Mouse (Mus musculus): ENCODE data around the gene Piwil4. TPM values are rescaled to one million over a fixed set of nuclear protein-coding genes. Genes with fewer than 3 reads are reported as not detected.

The Piwil4 gene
- polyA plus RNA-seq (2016; fragmentation: Nextera tagmentation; extraction: Ambion mirVana) = not detected in 2 replicates

DNA sequence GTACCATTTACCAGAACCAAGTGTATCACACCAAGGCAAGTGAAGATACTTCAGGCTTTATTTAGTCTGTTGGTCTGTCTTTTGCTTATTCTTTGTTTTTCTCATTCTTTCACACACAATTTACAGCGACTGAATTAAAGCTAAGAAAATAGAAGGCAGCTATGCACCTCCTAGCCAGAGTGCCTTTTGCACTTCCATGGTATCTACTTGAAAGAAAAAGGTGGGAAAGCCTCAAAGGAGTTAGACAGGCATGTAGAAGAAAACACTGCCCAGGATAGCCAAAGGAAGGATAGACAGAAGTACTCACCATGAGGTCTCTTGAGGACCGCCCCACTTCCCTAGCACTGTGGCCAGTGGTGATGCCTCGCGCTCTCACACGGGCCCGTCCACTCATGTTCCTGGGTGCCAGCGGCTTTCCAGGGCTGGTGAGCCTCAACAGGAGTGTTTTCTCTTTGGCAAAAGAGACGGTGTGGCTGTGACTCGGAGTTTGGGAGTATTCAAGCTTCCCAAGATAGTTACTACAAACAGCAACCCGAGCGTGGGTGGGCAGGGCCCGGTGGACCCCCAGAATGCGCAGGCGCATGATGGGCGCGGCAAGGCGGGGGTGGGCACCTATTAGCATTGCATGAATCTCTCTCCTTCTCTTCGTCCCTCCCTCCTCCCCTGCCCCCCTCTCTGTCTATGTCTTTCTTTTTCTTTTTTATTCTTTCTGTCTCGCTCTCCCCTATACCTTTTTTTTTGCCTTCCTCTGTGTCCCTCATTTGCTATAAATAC, at the start of gene Piwil4:
TSS of gene Piwil4 (minus strand) at position 583 of the 774 bp plus-strand sequence.
- DNase-seq (ENCODE audit: low spot score) = no peak
- no peaks in the 10 kb centered on the region for H3K36me3 ChIP-seq
- 86% methylated on average over 19 of the region's 19 CpGs for WGBS

DNA sequence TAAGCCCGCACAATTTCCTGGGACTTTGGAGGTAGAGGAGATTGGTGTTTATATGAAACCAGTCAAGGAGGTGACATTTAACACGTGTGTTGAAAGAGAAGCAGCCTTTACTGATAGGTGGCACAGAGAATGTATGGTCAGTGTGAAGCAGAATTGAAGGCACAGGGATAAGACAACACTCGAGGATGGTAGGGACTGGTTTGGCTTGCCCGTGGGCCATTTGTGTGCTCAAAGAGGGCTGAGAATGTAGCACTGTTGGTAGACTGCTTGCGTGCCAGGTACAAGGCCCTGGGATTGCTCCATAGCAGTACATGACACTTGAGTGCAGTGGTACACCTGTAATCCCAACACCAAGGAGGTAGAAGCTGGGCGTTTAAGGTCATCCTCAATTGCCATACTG, 46.8 kb upstream of the Piwil4 start:
- no peaks in the 10 kb centered on the region for H3K9me3 ChIP-seq (replicated peaks)
- no peak for DNase-seq (ENCODE audit: low spot score)
- peaks cover 6% of the 10 kb centered on the region; the same call in 1 of the 2 replicates for H3K4me1 ChIP-seq
- H3K27ac ChIP-seq = no peak overlapping the region
- H3K36me3 ChIP-seq = peaks cover 61% of the 10 kb centered on the region
- H3K4me3 ChIP-seq = no peak overlapping the region
- WGBS = 89% methylated on average over 6 of the region's 6 CpGs
- no peaks in the 10 kb centered on the region for H3K27me3 ChIP-seq (ENCODE audit: low read depth, poor library complexity, severe bottlenecking)

More for the DNA sequence above, at the start of gene Piwil4:
- H3K27ac ChIP-seq = no peak within 1 kb of the TSS
- no peaks in the 10 kb centered on the region for H3K27me3 ChIP-seq (ENCODE audit: low read depth, poor library complexity, severe bottlenecking)
- no peak within 1 kb of the TSS for H3K4me3 ChIP-seq
- H3K9me3 ChIP-seq (replicated peaks) = no peaks in the 10 kb centered on the region
- H3K4me1 ChIP-seq = no peaks in the 10 kb centered on the region

DNA sequence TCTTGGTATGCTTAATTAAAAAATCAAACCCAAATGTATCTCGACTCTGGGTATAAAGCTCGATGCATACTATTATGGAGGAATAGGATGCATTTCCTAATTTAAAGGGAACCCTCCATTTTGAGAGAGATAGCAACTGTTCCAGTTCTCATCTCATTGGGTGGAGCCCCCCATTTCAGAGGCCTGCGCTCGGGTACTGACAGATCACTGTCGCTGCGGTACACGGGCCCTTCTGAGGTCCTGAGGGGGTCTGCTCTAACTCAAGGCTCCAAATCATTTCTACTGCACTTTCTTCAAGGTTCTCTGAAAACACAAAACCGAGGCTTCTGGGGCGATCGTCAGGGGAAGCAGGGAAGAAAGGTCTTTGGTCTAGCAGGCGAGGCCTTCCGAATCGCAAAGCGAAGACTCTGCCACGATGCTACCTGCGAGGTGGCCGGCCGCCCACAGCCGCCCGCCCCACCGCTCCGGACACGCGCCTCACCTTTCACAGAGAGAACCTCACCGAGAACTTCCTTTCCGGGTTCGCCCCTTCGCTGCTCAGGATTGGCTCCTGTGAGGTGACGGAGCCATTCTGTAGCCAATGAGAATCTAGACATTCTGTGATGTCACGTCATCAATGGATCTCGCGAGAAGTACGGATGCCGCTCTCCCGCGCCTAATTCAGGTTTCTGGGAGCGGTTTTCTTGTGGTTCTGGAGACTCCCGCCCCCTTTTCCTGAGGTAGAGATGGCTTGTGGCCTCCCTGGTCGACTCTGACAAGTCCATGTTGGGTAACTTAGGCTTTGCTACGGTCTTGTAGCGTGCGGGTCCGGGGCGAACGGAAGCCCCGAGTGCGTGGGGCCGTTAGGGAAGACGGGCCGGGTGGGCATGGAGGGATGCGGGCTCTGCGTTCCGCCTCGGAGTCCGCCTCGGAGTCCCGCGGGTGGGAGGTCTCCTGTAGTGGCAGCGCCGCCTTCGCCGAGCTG, 43.8 kb upstream of the Piwil4 start, which contains the start of the genes Mre11a and Ankrd49:
TSS of gene Mre11a (plus strand) at position 616 of the 964 bp plus-strand sequence.
TSS of gene Ankrd49 (minus strand) at position 818 of the 964 bp plus-strand sequence.
- Histone ChIP-seq H3K36me3 (peaks cover 59% of the 10 kb centered on the region), H3K27ac (peak within 1 kb of the TSS; percentile 96), H3K4me1 (peaks cover 6% of the 10 kb centered on the region; the same call in 1 of the 2 replicates), H3K9me3 (replicated peaks) (no peaks in the 10 kb centered on the region), H3K27me3 (ENCODE audit: low read depth, poor library complexity, severe bottlenecking) (no peaks in the 10 kb centered on the region), H3K4me3 (peak within 1 kb of the TSS; percentile 81)
- under 1% methylated on average over 62 of the region's 62 CpGs for WGBS
- DNase-seq (ENCODE audit: low spot score) = peak; percentile 91

DNA sequence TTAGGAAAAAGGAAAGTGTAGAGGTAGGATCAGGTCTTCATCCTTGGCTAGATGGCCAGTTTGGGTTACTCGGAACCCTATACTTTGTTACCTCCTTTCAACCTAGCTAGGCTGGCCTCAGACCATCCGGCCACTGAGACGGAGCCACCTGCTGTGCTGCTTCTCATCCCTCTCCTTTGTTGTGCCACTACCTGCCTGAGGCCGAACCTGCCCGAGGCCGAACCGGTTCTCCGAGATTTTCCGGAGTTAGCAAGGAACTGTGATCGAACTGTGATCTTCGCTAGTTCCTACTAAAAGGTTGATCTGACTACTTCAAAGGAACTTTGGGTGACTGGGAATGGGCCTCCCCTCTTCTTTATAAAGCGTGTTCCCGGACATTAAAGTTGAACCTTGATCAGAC, 37.8 kb upstream of the Piwil4 start:
- H3K27me3 ChIP-seq (ENCODE audit: low read depth, poor library complexity, severe bottlenecking) = no peaks in the 10 kb centered on the region
- no peak overlapping the region for H3K27ac ChIP-seq
- H3K4me1 ChIP-seq = no peaks in the 10 kb centered on the region
- H3K4me3 ChIP-seq = no peak overlapping the region
- H3K9me3 ChIP-seq (replicated peaks) = no peaks in the 10 kb centered on the region
- WGBS = 35% methylated on average over 13 of the region's 13 CpGs
- peaks cover 30% of the 10 kb centered on the region for H3K36me3 ChIP-seq
- no peak for DNase-seq (ENCODE audit: low spot score)

DNA sequence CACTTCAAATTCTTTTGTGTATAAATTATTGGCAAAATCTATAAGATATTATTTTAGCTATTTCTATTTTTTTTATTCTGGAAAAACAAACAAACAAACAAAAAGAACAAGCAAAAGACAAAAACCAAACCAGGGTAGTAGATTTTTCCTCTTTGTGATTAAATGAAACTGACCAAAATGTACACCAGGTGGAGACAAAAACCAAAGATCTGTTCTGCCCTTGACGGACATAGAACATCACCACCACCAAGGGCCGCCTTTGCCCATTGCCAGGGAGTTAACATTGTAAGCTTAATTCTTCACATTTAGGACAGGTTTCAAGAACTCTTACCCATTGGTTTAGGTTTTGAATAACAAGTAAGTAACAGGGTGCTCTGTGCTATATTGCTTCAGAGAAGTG, 33.3 kb upstream of the Piwil4 start:
- Histone ChIP-seq H3K4me1 (peaks cover 19% of the 10 kb centered on the region), H3K9me3 (replicated peaks) (no peaks in the 10 kb centered on the region), H3K36me3 (no peaks in the 10 kb centered on the region), H3K27me3 (ENCODE audit: low read depth, poor library complexity, severe bottlenecking) (peaks cover 15% of the 10 kb centered on the region), H3K4me3 (no peak overlapping the region), H3K27ac (no peak overlapping the region)
- DNase-seq (ENCODE audit: low spot score) = no peak
- 65% methylated on average over 2 of the region's 2 CpGs for WGBS

DNA sequence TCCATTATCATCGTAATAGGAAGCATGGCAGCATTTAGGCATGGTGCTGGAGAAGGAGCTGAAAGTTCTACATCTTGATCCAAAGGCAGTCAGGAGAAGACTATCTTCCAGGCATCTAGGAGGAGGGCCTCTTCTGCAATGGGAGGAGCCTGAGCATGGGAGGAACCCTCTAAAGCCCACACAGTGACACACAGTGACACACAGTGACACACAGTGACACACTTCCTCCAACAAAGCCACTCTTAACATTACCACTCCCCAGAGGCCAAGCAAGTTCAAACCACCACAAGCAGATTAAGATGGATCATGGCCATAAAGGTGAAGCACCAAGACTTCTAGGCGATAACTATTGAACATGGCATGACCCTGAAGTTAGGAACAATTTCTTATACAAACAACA, 31.5 kb upstream of the Piwil4 start:
- H3K4me3 ChIP-seq = no peak overlapping the region
- H3K27ac ChIP-seq = no peak overlapping the region
- H3K4me1 ChIP-seq = peaks cover 19% of the 10 kb centered on the region
- no peaks in the 10 kb centered on the region for H3K9me3 ChIP-seq (replicated peaks)
- 89% methylated on average over 2 of the region's 2 CpGs for WGBS
- no peak for DNase-seq (ENCODE audit: low spot score)
- H3K36me3 ChIP-seq = no peaks in the 10 kb centered on the region
- peaks cover 15% of the 10 kb centered on the region for H3K27me3 ChIP-seq (ENCODE audit: low read depth, poor library complexity, severe bottlenecking)

DNA sequence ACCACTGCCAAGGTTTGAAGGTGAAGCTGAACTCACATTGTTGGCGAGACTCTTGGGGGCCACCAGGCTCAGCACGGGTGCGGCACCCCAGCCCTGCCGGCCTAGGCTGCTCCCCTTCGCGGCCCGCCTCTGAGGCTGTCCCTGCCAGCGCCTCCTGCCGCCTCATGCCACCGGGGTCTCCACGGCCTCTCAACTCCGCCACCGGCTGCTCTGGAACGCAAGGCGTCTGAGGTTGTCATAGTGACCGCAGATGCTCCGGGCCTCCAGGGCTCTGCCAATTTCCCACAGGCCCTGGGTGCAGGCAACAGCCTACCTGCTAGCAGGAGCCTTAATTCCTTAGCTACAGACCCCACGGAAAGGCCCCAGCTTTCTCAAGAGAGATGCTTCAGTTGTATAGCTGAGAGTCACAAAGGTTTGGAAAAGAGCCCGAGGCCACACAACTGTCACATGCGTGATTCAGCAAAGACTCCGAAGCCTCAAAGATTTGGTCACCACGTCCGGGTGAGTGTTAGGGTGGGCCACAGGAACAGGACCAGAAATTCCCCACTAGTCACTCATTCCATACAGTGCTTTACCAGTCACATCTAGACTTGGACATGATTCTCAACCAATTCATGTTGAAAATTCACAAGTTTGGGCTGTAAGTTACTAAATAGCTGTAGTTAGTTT, 30.4 kb upstream of the Piwil4 start, which contains the start of gene 1700012B09Rik:
TSS of gene 1700012B09Rik (minus strand) at position 228 of the 669 bp plus-strand sequence.
- peak; percentile 43 for DNase-seq (ENCODE audit: low spot score)
- Histone ChIP-seq H3K36me3 (no peaks in the 10 kb centered on the region), H3K27me3 (ENCODE audit: low read depth, poor library complexity, severe bottlenecking) (peaks cover 15% of the 10 kb centered on the region), H3K4me3 (peak within 1 kb of the TSS; percentile 18), H3K27ac (peak within 1 kb of the TSS; percentile 27; the same call in 1 of the 2 replicates), H3K9me3 (replicated peaks) (no peaks in the 10 kb centered on the region), H3K4me1 (peaks cover 19% of the 10 kb centered on the region)
- WGBS = 21% methylated on average over 23 of the region's 23 CpGs

DNA sequence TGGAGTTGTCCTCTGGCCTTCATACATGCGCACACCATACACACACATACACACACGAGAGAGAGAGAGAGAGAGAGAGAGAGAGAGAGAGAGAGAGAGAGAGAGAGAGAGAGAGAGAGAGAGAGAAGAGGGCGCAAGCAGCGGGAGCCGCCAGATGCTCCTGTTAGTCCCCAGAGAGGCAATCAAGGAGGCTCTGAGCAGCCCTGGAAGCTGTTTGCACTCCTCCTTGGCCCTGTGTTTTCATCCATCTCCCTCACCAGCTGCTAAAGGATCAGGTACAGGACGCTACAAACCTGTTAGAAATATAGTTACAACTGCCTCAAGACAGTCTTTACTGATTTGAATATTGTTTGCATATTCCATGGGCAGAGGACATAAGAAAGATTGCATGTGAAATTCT, 29.3 kb upstream of the Piwil4 start:
- DNase-seq (ENCODE audit: low spot score) = no peak
- peaks cover 15% of the 10 kb centered on the region for H3K27me3 ChIP-seq (ENCODE audit: low read depth, poor library complexity, severe bottlenecking)
- no peaks in the 10 kb centered on the region for H3K36me3 ChIP-seq
- no peaks in the 10 kb centered on the region for H3K9me3 ChIP-seq (replicated peaks)
- H3K4me3 ChIP-seq = no peak overlapping the region
- H3K27ac ChIP-seq = no peak overlapping the region
- peaks cover 19% of the 10 kb centered on the region for H3K4me1 ChIP-seq
- WGBS = 54% methylated on average over 6 of the region's 6 CpGs

DNA sequence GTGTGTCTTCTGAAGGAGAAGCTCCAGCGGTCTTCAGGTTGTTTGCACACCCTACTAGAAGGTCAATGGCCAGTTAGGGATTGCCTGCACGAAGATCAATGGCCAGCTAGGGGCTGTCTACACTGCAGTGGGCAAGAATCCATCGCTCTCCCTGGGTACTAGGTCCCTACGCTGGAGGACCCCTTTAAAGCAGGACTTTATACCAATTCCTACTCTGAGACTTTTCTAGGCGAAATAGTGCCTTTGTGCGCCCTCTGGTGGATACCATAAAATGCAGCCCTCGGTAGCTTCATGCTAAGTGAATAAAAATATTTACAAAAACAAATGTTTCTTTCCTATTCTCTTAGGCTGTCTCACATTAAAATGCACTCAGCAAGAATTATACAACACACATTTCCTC, 24.2 kb upstream of the Piwil4 start:
- H3K27me3 ChIP-seq (ENCODE audit: low read depth, poor library complexity, severe bottlenecking) = 0 out of 2 replicates have a peak, but pooled peaks cover 2% of the 10 kb centered on the region
- peaks cover 5% of the 10 kb centered on the region; the same call in 1 of the 2 replicates for H3K4me1 ChIP-seq
- WGBS = 32% methylated on average over 7 of the region's 7 CpGs
- DNase-seq (ENCODE audit: low spot score) = peak; percentile 69
- no peak overlapping the region for H3K4me3 ChIP-seq
- H3K27ac ChIP-seq = no peak overlapping the region
- H3K36me3 ChIP-seq = no peaks in the 10 kb centered on the region
- no peaks in the 10 kb centered on the region for H3K9me3 ChIP-seq (replicated peaks)

DNA sequence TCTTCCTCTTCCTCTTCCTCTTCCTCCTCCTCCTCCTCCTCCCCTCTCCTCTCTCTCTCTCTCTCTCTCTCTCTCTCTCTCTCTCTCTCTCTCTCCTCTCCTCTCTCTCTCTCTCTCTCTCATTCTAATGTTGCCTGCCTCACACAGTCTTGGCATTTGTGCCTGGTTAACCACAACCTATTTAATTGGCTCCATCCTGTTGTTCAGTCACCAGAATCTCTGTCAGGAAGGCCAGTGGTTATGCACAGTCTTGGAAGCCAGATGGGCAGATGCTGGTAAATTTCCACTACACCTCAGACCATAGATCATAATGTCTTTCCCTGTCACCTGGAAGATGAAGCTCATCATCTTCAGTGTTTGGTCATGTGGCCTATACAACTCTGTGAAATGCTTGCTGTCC, 18.7 kb upstream of the Piwil4 start:
- Histone ChIP-seq H3K36me3 (no peaks in the 10 kb centered on the region), H3K27ac (no peak overlapping the region), H3K9me3 (replicated peaks) (no peaks in the 10 kb centered on the region), H3K4me3 (no peak overlapping the region), H3K4me1 (0 out of 2 replicates have a peak, but pooled peaks cover 3% of the 10 kb centered on the region), H3K27me3 (ENCODE audit: low read depth, poor library complexity, severe bottlenecking) (no peaks in the 10 kb centered on the region)
- DNase-seq (ENCODE audit: low spot score) = no peak

DNA sequence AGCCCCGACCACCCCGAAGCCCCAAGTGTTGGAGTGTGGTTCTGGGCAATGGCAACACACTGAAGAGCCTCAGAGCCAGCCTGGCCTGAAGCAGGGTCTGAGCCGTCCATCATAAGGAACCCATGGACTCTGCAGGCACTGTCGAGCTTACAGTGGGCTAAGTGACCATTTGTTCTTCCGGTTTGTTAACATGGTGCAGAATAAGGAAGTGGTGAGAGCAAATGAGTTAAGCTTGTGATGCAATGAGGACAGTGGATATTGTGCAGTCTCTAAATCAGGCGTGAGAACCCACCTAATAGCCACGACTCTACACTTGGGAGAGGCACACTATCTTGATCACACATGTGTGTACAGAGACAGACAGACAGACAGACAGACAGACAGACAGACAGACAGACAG, 18.1 kb upstream of the Piwil4 start:
- H3K4me1 ChIP-seq = 0 out of 2 replicates have a peak, but pooled peaks cover 3% of the 10 kb centered on the region
- no peak overlapping the region for H3K4me3 ChIP-seq
- DNase-seq (ENCODE audit: low spot score) = no peak
- H3K27ac ChIP-seq = no peak overlapping the region
- 75% methylated on average over 7 of the region's 7 CpGs for WGBS
- no peaks in the 10 kb centered on the region for H3K9me3 ChIP-seq (replicated peaks)
- H3K36me3 ChIP-seq = no peaks in the 10 kb centered on the region
- no peaks in the 10 kb centered on the region for H3K27me3 ChIP-seq (ENCODE audit: low read depth, poor library complexity, severe bottlenecking)

DNA sequence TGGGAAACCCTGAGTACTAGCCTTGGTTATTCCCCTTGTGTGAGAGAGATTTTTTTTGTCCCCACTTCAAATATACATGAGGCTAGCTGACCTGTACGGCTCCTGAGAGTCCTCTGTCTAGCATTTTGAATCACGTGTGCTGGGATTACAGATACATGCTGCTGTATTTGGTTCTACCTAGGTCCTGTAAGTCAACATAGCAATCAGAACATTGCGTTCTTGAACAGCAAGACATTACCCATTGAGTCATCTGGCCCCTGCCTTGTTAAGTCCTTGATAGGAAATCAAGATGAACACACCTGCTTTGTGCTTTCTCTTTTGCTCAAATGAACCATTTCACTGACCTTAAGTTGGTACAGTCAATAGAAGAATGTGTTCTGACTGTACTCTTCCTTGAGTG, 13.9 kb upstream of the Piwil4 start:
- Histone ChIP-seq H3K36me3 (no peaks in the 10 kb centered on the region), H3K27ac (no peak overlapping the region), H3K27me3 (ENCODE audit: low read depth, poor library complexity, severe bottlenecking) (peaks cover 16% of the 10 kb centered on the region), H3K4me3 (no peak overlapping the region), H3K4me1 (peaks cover 20% of the 10 kb centered on the region), H3K9me3 (replicated peaks) (no peaks in the 10 kb centered on the region)
- WGBS = 89% methylated on average over 3 of the region's 3 CpGs
- DNase-seq (ENCODE audit: low spot score) = no peak

Measured in limb, embryonic 10.5 days (tissue).